Mouse (Mus musculus): ENCODE data around the gene Gm37240. TPM values are rescaled to one million over a fixed set of nuclear protein-coding genes. Genes with fewer than 3 reads are reported as not detected.
A peak's percentile ranks its signal among the peaks of the same experiment; 100 is the strongest.

Gene Gm37240
- polyA plus RNA-seq, 1 experiment from 2014 or later: 0.48 TPM

DNA sequence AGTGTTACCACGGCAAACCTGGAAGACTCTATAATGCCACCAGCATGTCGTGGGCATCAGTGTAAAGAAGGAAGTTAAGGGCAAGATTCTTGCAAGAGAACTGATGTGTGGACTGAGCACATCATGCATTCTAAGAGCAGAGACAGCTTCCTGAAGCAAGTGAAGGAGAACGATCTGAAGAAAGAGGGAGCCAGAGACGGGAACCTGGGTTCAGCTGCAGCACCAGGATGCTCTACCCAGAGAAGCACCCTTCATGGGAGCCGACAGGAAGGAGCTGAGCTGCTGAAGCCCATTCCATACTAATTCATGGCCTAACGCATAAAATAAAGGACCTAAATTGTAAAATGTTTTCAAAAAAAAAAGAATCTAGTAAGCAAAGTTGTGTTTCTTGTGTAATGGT, 27.5 kb upstream of the Gm37240 start:
- Histone ChIP-seq H3K9me3 (replicated peaks) (no peaks in the 10 kb centered on the region), H3K27ac (no peak overlapping the region), H3K4me3 (no peak overlapping the region), H3K4me1 (no peaks in the 10 kb centered on the region), H3K36me3 (ENCODE audit: poor library complexity, severe bottlenecking) (no peaks in the 10 kb centered on the region), H3K9ac (no peak overlapping the region), H3K27me3 (no peaks in the 10 kb centered on the region), H3K4me2 (no peak overlapping the region)
- ATAC-seq: no peak
- whole genome bisulfite sequencing: 92% methylated on average over 6 of the region's 6 CpGs

DNA sequence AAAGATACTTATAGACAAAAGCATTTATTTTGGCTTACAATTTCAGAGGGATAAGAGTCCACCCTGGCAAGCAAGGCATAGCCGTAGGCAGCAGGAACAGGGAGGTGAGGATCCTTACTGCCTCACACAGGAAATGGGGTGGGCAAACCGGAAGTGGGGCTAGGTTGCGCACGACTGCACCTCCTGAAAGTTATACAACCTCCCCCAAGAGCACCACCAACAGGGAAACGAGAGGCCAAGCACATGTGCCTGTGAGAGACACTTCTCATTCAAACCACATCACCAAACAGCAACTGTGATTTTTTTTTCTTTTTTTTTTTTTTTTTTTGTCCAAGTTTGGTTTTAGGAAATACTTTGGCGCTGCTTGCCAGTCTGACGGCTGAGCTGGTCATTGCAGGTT, 19.8 kb upstream of the Gm37240 start:
- ATAC-seq: no peak
- no peak overlapping the region for H3K4me3 ChIP-seq
- 88% methylated on average over 7 of the region's 7 CpGs for WGBS
- H3K4me1 ChIP-seq: no peaks in the 10 kb centered on the region
- no peaks in the 10 kb centered on the region for H3K36me3 ChIP-seq (ENCODE audit: poor library complexity, severe bottlenecking)
- H3K9ac ChIP-seq: no peak overlapping the region
- no peak overlapping the region for H3K27ac ChIP-seq
- H3K27me3 ChIP-seq: no peaks in the 10 kb centered on the region
- H3K9me3 ChIP-seq (replicated peaks): no peaks in the 10 kb centered on the region
- H3K4me2 ChIP-seq: no peak overlapping the region

DNA sequence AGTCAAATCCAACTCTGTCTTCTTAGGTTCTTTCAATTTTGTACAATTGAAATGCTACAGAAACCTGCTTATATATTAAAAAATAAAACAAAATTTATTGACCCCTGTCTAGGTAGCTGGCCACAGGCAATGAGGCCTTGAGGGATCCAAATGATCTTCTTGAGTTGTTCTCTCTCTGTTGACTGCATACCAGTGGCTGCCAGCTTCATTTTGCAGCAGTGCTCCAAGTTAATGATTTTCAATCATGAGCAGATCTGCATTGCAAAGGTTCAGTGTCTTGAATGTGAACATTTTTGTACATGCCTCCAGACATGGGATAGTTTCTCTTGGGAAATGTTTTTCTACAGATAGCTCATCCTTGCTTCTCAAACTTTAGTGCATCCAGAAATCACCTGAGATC, 17.1 kb upstream of the Gm37240 start:
- no peak overlapping the region for H3K4me3 ChIP-seq
- H3K36me3 ChIP-seq (ENCODE audit: poor library complexity, severe bottlenecking): no peaks in the 10 kb centered on the region
- H3K27ac ChIP-seq: no peak overlapping the region
- H3K9ac ChIP-seq: no peak overlapping the region
- no peaks in the 10 kb centered on the region for H3K9me3 ChIP-seq (replicated peaks)
- no peaks in the 10 kb centered on the region for H3K27me3 ChIP-seq
- H3K4me1 ChIP-seq: no peaks in the 10 kb centered on the region
- no peak for ATAC-seq
- no peak overlapping the region for H3K4me2 ChIP-seq

DNA sequence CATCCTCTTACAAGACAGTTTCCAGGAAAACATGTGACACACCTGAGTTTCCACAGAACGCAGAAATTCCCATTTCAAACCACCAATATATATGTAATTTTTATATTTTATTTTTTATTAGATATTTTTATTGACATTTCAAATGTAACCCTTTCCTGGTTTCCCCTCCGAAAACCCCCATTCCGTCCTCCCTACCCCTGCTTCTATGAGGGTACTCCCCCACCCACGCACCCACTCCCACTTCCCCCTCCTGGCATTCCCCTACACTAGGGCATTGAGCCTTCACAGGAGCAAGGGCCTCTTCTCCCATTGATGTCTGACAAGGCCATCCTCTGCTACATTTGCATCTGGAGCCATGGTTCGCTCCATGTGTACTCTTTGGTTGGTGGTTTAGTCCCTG, 7.7 kb upstream of the Gm37240 start:
- WGBS: 91% methylated on average over 5 of the region's 5 CpGs
- ATAC-seq: no peak
- H3K4me3 ChIP-seq: no peak overlapping the region

DNA sequence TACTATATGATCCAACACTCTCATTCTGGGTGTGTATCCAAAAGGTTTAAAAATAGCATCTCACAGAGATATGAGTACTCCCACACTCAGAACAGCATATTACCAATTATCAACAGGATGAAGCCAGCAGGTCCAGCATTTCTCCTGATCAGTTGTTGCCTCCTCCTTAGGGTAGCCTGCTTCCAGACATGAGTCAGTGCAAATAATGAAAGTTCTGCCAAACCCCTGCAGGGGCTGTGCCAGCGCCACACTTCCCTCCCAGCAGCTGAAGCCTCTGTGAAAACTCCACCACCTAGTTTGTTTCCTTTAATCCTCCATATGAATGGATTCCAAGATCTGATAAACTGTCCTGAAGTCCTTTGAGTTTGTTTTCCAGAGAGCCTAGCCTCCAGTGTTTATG, 4.3 kb upstream of the Gm37240 start:
- Histone ChIP-seq H3K4me1 (peaks cover 18% of the 10 kb centered on the region), H3K36me3 (ENCODE audit: poor library complexity, severe bottlenecking) (no peaks in the 10 kb centered on the region), H3K4me2 (no peak overlapping the region), H3K27me3 (peaks cover 23% of the 10 kb centered on the region), H3K9me3 (replicated peaks) (no peaks in the 10 kb centered on the region), H3K9ac (no peak overlapping the region), H3K27ac (no peak overlapping the region), H3K4me3 (no peak overlapping the region)
- ATAC-seq: no peak
- 74% methylated on average over 1 of the region's 1 CpGs for WGBS

More for the DNA sequence above, 7.7 kb upstream of the Gm37240 start:
- H3K9me3 ChIP-seq (replicated peaks): no peaks in the 10 kb centered on the region
- H3K4me2 ChIP-seq: no peak overlapping the region
- no peak overlapping the region for H3K27ac ChIP-seq
- H3K27me3 ChIP-seq: no peaks in the 10 kb centered on the region
- no peak overlapping the region for H3K9ac ChIP-seq
- H3K4me1 ChIP-seq: no peaks in the 10 kb centered on the region
- H3K36me3 ChIP-seq (ENCODE audit: poor library complexity, severe bottlenecking): no peaks in the 10 kb centered on the region

DNA sequence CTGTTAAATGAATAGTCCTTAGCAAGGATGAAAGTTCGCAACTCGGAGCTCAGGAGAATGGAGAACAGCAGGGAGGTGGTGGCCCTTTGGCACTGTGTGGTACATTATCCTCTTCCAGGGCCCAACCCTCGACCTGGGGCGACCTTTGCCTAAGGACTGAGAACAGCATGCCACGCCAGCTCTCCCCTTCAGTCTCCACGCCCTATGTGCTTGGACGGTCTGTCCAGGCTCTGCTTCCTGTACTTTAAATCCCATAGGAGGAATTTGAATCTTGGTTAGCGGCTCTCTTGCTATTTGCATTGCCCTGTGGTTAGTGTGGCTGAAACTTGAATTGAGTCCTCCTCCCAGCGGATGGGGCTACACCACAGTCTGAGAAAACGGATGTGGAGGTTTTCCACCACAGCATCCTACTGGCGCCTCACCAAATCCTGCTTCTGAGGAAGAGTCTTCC, 928 bp upstream of the Gm37240 start:
- no peak overlapping the region for H3K9ac ChIP-seq
- no peaks in the 10 kb centered on the region for H3K36me3 ChIP-seq (ENCODE audit: poor library complexity, severe bottlenecking)
- H3K4me1 ChIP-seq: peaks cover 19% of the 10 kb centered on the region
- 0 out of 2 replicates have a peak, but pooled peaks have one; percentile 5 for ATAC-seq
- H3K9me3 ChIP-seq (replicated peaks): no peaks in the 10 kb centered on the region
- peaks cover 31% of the 10 kb centered on the region for H3K27me3 ChIP-seq
- no peak overlapping the region for H3K27ac ChIP-seq
- H3K4me3 ChIP-seq: peak overlapping the region; percentile 52
- WGBS: 9% methylated on average over 11 of the region's 11 CpGs
- H3K4me2 ChIP-seq: peak overlapping the region; percentile 98

DNA sequence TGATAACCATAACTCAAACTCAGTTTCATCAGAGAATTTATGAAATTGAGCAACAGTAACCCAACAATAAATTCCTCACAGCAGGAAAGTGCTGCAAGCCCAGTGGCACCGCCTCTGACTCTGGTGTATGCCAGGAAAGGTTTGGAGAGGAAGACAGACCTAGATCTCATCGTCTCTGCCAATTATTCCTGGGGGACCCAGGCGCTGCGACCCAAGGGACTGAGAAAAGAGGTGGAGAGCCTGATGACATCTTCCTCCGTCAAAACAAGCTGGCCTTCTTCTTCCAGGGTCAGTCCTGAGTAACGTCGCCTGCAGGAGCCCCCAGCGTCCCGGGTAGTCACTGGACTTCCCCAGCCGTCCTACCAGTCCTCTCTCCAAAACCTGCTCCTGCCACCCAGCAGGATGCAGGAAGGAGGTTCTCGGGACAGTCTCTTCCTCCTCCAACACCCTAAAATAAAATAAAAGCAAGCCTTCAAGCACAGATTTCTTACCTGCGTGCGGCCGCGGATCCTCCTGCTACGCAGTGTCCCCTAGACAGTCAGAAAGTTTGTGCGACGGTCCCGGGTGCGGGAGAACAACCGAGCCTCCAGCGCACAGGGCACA, 581 bp downstream of the Gm37240 start:
- WGBS: 3% methylated on average over 22 of the region's 22 CpGs
- 0 out of 2 replicates have a peak, but pooled peaks have one; percentile 4 for ATAC-seq

DNA sequence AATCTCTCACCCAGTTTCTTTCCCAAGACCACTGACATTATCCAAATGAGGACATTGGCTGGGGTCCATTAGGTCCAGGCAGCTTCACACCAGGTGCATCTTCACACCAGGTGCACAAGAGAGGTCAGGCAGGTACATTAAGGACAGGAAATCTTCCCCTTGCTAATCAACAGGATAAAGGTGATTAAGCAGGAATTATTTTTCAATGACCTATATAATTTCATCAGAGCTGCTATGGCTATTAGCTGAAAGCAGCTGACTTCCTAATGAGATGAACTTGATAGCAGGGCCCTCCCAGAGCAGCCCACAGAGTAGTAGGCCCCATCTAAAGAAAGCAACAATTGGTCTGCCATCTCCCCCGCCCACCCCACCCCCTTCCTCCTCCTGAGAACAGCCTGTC, 1.4 kb downstream of the Gm37240 start:
- H3K9me3 ChIP-seq (replicated peaks): no peaks in the 10 kb centered on the region
- WGBS: 46% methylated on average over 1 of the region's 1 CpGs
- no peak overlapping the region for H3K4me2 ChIP-seq
- H3K27me3 ChIP-seq: peaks cover 31% of the 10 kb centered on the region
- H3K9ac ChIP-seq: no peak overlapping the region
- H3K27ac ChIP-seq: no peak overlapping the region
- H3K4me3 ChIP-seq: no peak overlapping the region
- H3K36me3 ChIP-seq (ENCODE audit: poor library complexity, severe bottlenecking): no peaks in the 10 kb centered on the region
- H3K4me1 ChIP-seq: peaks cover 19% of the 10 kb centered on the region
- no peak for ATAC-seq

More for the DNA sequence above, 581 bp downstream of the Gm37240 start:
- no peaks in the 10 kb centered on the region for H3K36me3 ChIP-seq (ENCODE audit: poor library complexity, severe bottlenecking)
- H3K9ac ChIP-seq: peak overlapping the region; percentile 58
- peak overlapping the region; percentile 52 for H3K4me3 ChIP-seq
- no peaks in the 10 kb centered on the region for H3K9me3 ChIP-seq (replicated peaks)
- H3K27me3 ChIP-seq: peaks cover 31% of the 10 kb centered on the region
- no peak overlapping the region for H3K27ac ChIP-seq
- peaks cover 19% of the 10 kb centered on the region for H3K4me1 ChIP-seq
- peak overlapping the region; percentile 98 for H3K4me2 ChIP-seq

DNA sequence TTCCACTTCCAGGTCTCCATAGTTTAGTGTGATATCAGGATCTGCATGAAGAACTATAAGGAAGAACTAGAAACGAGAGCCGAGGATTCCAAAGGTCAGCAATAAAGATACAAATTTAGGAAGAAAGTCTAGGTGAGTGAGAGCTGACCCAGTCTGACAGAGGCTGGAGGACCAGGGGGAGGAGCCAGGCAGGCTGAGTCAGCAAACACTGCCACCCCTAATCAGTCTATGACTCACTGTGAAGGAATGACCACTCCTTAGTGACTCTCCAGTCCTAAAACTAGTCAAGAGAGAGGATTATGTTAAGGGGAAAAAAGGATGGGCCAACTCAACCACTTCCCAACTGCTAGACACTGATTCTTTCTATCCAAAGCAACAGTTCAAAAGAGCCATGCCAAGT, 6.6 kb downstream of the Gm37240 start:
- Histone ChIP-seq H3K36me3 (ENCODE audit: poor library complexity, severe bottlenecking) (no peaks in the 10 kb centered on the region), H3K27me3 (peaks cover under 1% of the 10 kb centered on the region; the same call in 1 of the 2 replicates), H3K9ac (no peak overlapping the region), H3K4me2 (no peak overlapping the region), H3K4me3 (no peak overlapping the region), H3K27ac (no peak overlapping the region), H3K4me1 (no peaks in the 10 kb centered on the region), H3K9me3 (replicated peaks) (no peaks in the 10 kb centered on the region)
- ATAC-seq: no peak
- 99% methylated on average over 2 of the region's 2 CpGs for WGBS

DNA sequence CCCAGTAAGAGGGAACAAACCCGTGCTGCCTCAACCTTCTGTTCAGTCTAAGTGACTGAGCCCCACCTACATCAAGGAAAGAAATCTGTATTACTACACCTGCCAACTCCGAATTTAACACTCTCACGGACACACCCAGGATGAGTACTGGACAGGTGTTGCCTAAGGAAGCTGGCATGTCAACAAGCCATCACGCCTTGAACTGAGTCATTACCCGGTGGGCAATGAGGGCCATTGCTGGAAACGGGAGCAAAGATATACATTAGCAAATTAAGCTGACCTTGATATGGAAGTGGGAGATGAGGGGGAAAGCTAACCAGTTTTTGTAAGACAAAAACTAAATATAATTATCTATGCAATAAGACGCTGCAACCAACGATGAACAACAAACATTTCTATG, 7.2 kb downstream of the Gm37240 start:
- H3K9me3 ChIP-seq (replicated peaks): no peaks in the 10 kb centered on the region
- H3K36me3 ChIP-seq (ENCODE audit: poor library complexity, severe bottlenecking): no peaks in the 10 kb centered on the region
- WGBS: 93% methylated on average over 8 of the region's 8 CpGs
- ATAC-seq: no peak
- H3K9ac ChIP-seq: no peak overlapping the region
- H3K27ac ChIP-seq: no peak overlapping the region
- no peaks in the 10 kb centered on the region for H3K4me1 ChIP-seq
- H3K4me3 ChIP-seq: no peak overlapping the region
- no peaks in the 10 kb centered on the region for H3K27me3 ChIP-seq
- H3K4me2 ChIP-seq: no peak overlapping the region

DNA sequence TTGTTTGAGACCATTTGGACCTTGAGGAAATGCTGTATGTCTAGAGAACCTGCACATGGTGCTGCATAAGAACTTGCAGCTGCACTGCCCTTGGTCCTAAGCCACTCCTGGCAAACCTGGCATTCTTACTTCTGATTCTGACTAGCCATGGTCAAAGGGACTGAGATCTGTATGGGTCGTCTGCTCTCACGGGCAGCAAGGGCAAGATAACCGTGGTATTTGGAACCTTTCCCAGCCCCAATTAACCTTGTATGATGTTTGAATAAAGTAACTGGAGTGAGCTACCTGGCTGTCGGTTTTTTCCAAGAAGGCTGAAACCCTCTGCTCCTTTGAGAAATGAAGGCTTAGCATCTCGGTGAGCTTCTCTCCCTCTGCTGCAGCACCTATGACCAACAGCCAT, 8.4 kb downstream of the Gm37240 start:
- no peaks in the 10 kb centered on the region for H3K36me3 ChIP-seq (ENCODE audit: poor library complexity, severe bottlenecking)
- no peak overlapping the region for H3K9ac ChIP-seq
- no peak overlapping the region for H3K27ac ChIP-seq
- no peaks in the 10 kb centered on the region for H3K27me3 ChIP-seq
- no peaks in the 10 kb centered on the region for H3K9me3 ChIP-seq (replicated peaks)
- no peaks in the 10 kb centered on the region for H3K4me1 ChIP-seq
- H3K4me2 ChIP-seq: no peak overlapping the region
- no peak for ATAC-seq
- H3K4me3 ChIP-seq: no peak overlapping the region
- 76% methylated on average over 5 of the region's 5 CpGs for WGBS

DNA sequence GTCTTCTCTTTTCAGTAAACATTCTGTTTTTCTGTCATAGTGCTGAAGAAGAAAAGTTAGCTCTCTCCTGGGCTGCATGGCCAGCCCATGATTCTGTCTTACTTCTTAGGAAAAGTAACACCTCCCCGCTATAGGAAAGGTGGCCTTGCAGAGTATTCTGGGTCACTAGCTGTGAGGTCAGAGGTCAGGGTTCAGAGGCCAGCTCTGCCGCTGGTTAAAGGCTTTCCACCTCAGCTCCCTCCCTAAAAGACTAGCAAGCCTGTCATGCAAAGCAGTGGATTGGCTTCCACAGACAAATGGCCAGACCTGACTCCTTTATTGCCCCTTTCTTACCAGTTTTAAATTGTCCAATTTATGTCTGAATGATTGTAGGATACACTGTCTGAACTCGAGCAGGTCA, 23.3 kb downstream of the Gm37240 start:
- H3K9ac ChIP-seq: no peak overlapping the region
- no peak overlapping the region for H3K4me2 ChIP-seq
- H3K27me3 ChIP-seq: no peaks in the 10 kb centered on the region
- no peak overlapping the region for H3K4me3 ChIP-seq
- no peaks in the 10 kb centered on the region for H3K9me3 ChIP-seq (replicated peaks)
- H3K27ac ChIP-seq: no peak overlapping the region
- H3K4me1 ChIP-seq: no peaks in the 10 kb centered on the region
- ATAC-seq: no peak
- WGBS: 19% methylated on average over 3 of the region's 3 CpGs
- H3K36me3 ChIP-seq (ENCODE audit: poor library complexity, severe bottlenecking): no peaks in the 10 kb centered on the region

DNA sequence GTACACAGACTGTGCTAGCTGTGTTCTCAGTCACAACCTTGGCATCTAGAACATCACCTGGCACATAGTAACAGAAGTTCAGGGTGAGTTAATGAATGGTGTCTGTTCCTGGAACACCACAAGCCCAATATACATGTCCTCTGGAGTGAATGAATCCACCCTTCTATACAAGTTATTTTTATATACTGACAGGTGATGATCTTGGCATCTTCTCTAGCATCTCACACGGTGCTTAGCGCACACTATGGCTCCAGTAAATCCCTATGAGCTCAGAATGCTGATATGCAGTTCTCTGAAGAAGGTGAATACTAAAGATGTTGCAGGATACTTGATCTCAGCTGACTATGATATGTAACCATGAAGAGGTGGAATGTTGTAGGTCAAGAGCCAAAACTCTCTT, 24.4 kb downstream of the Gm37240 start:
- no peak for ATAC-seq
- 97% methylated on average over 2 of the region's 2 CpGs for WGBS

More for the DNA sequence above, 24.4 kb downstream of the Gm37240 start:
- H3K4me2 ChIP-seq: no peak overlapping the region
- H3K4me3 ChIP-seq: no peak overlapping the region
- no peak overlapping the region for H3K27ac ChIP-seq
- H3K9me3 ChIP-seq (replicated peaks): no peaks in the 10 kb centered on the region
- no peak overlapping the region for H3K9ac ChIP-seq
- no peaks in the 10 kb centered on the region for H3K36me3 ChIP-seq (ENCODE audit: poor library complexity, severe bottlenecking)
- no peaks in the 10 kb centered on the region for H3K4me1 ChIP-seq
- no peaks in the 10 kb centered on the region for H3K27me3 ChIP-seq
